Mouse (Mus musculus): ENCODE results near the gene Tnfsf14. TPM values are rescaled to one million over a fixed set of nuclear protein-coding genes. Genes with fewer than 3 reads are reported as not detected.

The Tnfsf14 gene
- polyA plus RNA-seq, 1 experiment from 2014 or later = 0.08 TPM

DNA sequence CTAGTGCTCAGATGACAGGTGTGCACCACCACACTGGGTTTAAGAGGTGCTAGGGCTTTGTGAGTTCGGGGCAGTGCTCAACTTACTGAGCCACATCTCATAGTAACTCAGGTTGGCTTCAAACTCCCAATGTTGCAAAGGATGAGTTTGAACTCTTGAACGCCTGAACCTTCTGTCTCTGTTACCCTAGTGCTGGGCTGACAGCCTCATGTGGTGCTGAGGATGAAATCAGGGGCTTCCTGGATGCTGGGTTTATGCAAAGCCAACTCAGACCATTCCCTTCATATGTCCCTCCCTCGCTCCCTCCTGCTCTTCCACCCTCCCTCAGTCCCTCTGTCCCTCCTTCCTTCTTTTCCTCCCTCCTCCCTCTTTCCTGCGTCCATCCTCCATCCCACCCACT, 45.6 kb downstream of the Tnfsf14 start:
- WGBS = 68% methylated on average over 4 of the region's 4 CpGs
- Histone ChIP-seq H3K9ac (ENCODE audit: low read depth, low read length) (no peak overlapping the region), H3K4me1 (replicated peaks; ENCODE audit: insufficient read depth, low read length) (0 out of 2 replicates have a peak, but pooled peaks cover 3% of the 10 kb centered on the region), H3K4me2 (ENCODE audit: low read length) (no peak overlapping the region), H3K9me3 (replicated peaks; ENCODE audit: low read length) (no peaks in the 10 kb centered on the region), H3K27ac (no peak overlapping the region), H3K36me3 (ENCODE audit: insufficient read depth, low read length) (no peaks in the 10 kb centered on the region), H3K27me3 (ENCODE audit: insufficient read depth, low read length) (peaks cover 16% of the 10 kb centered on the region; the same call in 1 of the 2 replicates), H3K4me3 (replicated peaks; ENCODE audit: low read depth, low read length) (no peak overlapping the region)
- ATAC-seq (replicated peaks; ENCODE audit: low FRiP score, low read depth) (no peak), DNase-seq (ENCODE audit: low spot score) (no peak)
- no peak for TF ChIP-seq CTCF (IDR thresholded peaks at IDR 0.05; ENCODE audit: low read depth)

DNA sequence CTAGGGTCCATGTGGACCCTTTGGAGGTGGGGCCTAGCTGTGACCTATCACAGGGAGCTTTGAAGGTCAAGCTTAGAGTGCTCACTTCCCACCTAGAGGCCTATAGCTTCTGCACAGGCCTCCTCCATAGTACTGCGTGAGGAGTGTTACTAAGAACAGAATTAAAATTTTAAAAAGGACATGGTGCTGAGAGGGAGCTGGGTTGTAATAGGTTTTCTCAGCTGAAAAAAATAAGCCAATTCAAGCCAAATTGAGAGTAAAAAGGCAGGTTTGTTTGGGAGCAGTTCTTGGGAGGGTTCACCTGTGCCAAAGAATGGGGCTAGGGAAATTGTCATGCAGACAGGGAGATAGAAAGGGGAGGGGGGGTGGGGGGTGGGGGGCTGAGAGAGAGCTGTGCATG, 48.9 kb downstream of the Tnfsf14 start:
- H3K36me3 ChIP-seq (ENCODE audit: insufficient read depth, low read length) = no peaks in the 10 kb centered on the region
- DNase-seq (ENCODE audit: low spot score) (no peak), ATAC-seq (replicated peaks; ENCODE audit: low FRiP score, low read depth) (no peak)
- H3K27me3 ChIP-seq (ENCODE audit: insufficient read depth, low read length) = peaks cover 16% of the 10 kb centered on the region; the same call in 1 of the 2 replicates
- no peak overlapping the region for H3K4me3 ChIP-seq (replicated peaks; ENCODE audit: low read depth, low read length)
- H3K27ac ChIP-seq = no peak overlapping the region
- TF ChIP-seq CTCF (IDR thresholded peaks at IDR 0.05; ENCODE audit: low read depth) = no peak
- H3K9ac ChIP-seq (ENCODE audit: low read depth, low read length) = no peak overlapping the region
- H3K4me2 ChIP-seq (ENCODE audit: low read length) = no peak overlapping the region
- 0 out of 2 replicates have a peak, but pooled peaks cover 3% of the 10 kb centered on the region for H3K4me1 ChIP-seq (replicated peaks; ENCODE audit: insufficient read depth, low read length)
- H3K9me3 ChIP-seq (replicated peaks; ENCODE audit: low read length) = no peaks in the 10 kb centered on the region
- WGBS = 57% methylated on average over 1 of the region's 1 CpGs

DNA sequence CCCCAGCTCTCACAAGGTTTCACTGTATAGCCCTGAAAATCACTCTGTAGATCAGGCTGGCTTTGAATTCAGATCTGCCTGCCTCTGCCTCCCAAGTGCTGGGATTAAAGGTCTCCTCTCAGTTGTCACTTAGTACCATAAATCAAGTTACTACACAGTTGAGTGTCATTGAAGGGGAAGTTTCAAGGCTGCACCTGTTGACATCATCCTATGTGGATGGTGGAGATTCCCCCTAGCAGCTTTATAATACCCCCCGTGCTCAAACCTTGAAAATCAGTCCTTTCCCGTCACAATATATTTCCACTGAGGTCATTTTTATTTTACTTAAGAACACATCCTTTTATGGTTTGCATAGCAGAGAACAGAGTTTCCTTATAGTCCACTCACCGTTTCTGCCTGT, 50.3 kb downstream of the Tnfsf14 start:
- no peak overlapping the region for H3K4me2 ChIP-seq (ENCODE audit: low read length)
- DNase-seq (ENCODE audit: low spot score) = no peak
- no peak overlapping the region for H3K4me3 ChIP-seq (replicated peaks; ENCODE audit: low read depth, low read length)
- H3K27me3 ChIP-seq (ENCODE audit: insufficient read depth, low read length) = peaks cover 5% of the 10 kb centered on the region; the same call in 1 of the 2 replicates
- no peaks in the 10 kb centered on the region for H3K9me3 ChIP-seq (replicated peaks; ENCODE audit: low read length)
- H3K36me3 ChIP-seq (ENCODE audit: insufficient read depth, low read length) = no peaks in the 10 kb centered on the region
- 78% methylated on average over 3 of the region's 3 CpGs for WGBS
- TF ChIP-seq CTCF (IDR thresholded peaks at IDR 0.05; ENCODE audit: low read depth) = no peak
- ATAC-seq (replicated peaks; ENCODE audit: low FRiP score, low read depth) = no peak
- H3K9ac ChIP-seq (ENCODE audit: low read depth, low read length) = no peak overlapping the region
- H3K4me1 ChIP-seq (replicated peaks; ENCODE audit: insufficient read depth, low read length) = no peaks in the 10 kb centered on the region
- no peak overlapping the region for H3K27ac ChIP-seq

DNA sequence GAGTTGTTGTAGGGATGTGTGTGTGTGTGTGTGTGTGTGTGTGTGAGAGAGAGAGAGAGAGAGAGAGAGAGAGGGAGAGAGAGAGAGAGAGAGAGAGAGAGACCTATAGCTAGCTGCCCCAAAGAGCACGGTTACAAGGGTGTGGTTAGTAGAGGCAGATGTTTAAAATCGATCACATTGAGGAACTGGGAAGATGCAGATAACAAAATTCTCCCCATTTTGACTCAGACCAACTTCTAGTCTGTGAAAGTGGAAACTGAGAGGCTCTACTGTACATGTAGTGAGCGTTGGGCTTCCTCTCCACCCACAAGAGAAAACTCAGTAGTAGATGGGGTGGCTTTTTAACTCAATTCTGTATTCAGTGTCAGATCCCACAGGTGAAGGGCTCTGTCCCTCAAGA, 54.3 kb downstream of the Tnfsf14 start:
- no peak for TF ChIP-seq CTCF (IDR thresholded peaks at IDR 0.05; ENCODE audit: low read depth)

More for the DNA sequence above, 54.3 kb downstream of the Tnfsf14 start:
- no peak overlapping the region for H3K27ac ChIP-seq
- DNase-seq (ENCODE audit: low spot score) = no peak
- no peaks in the 10 kb centered on the region for H3K36me3 ChIP-seq (ENCODE audit: insufficient read depth, low read length)
- no peak overlapping the region for H3K4me3 ChIP-seq (replicated peaks; ENCODE audit: low read depth, low read length)
- no peak overlapping the region for H3K9ac ChIP-seq (ENCODE audit: low read depth, low read length)
- H3K9me3 ChIP-seq (replicated peaks; ENCODE audit: low read length) = no peaks in the 10 kb centered on the region
- ATAC-seq (replicated peaks; ENCODE audit: low FRiP score, low read depth) = no peak
- H3K4me2 ChIP-seq (ENCODE audit: low read length) = no peak overlapping the region
- WGBS = 88% methylated on average over 3 of the region's 3 CpGs
- no peaks in the 10 kb centered on the region for H3K4me1 ChIP-seq (replicated peaks; ENCODE audit: insufficient read depth, low read length)
- H3K27me3 ChIP-seq (ENCODE audit: insufficient read depth, low read length) = no peaks in the 10 kb centered on the region

Small RNA genes within 50 kb of the gene (microRNA-seq; reads per million reads assigned to microRNA genes)
- not detected for gene Mir6978

Other genes with a start within 250 kb of the Tnfsf14 start
- gene Acer1, start 212.1 kb downstream of the Tnfsf14 start, polyA plus RNA-seq (2015; fragmentation: Nextera tagmentation; extraction: Ambion mirVana) = not detected in 2 replicates
- gene Clpp, start 203.9 kb downstream of the Tnfsf14 start, polyA plus RNA-seq (2015; fragmentation: Nextera tagmentation; extraction: Ambion mirVana) = 145 and 149 TPM in 2 replicates
- gene Alkbh7, start 196.8 kb downstream of the Tnfsf14 start, polyA plus RNA-seq (2015; fragmentation: Nextera tagmentation; extraction: Ambion mirVana) = 61.2 and 65.7 TPM in 2 replicates
- gene Pspn, start 194.2 kb downstream of the Tnfsf14 start, polyA plus RNA-seq (2015; fragmentation: Nextera tagmentation; extraction: Ambion mirVana) = 0.55 TPM in 1 of 2 replicates, not detected in the other
- 46.7 and 50.3 TPM in 2 replicates for gene Gtf2f1, start 182.9 kb downstream of the Tnfsf14 start, polyA plus RNA-seq (2015; fragmentation: Nextera tagmentation; extraction: Ambion mirVana)
- 0.38 TPM in 1 of 2 replicates, not detected in the other for gene Gm17949, start 182.7 kb downstream of the Tnfsf14 start, polyA plus RNA-seq (2015; fragmentation: Nextera tagmentation; extraction: Ambion mirVana)
- gene Khsrp, start 162.7 kb downstream of the Tnfsf14 start, polyA plus RNA-seq (2015; fragmentation: Nextera tagmentation; extraction: Ambion mirVana) = 35.6 and 36.2 TPM in 2 replicates
- not detected in 2 replicates for gene Slc25a41, start 152.5 kb downstream of the Tnfsf14 start, polyA plus RNA-seq (2015; fragmentation: Nextera tagmentation; extraction: Ambion mirVana)
- 82.4 and 90.9 TPM in 2 replicates for gene Crb3, start 135.1 kb downstream of the Tnfsf14 start, polyA plus RNA-seq (2015; fragmentation: Nextera tagmentation; extraction: Ambion mirVana)
- gene Slc25a23, start 134.3 kb downstream of the Tnfsf14 start, polyA plus RNA-seq (2015; fragmentation: Nextera tagmentation; extraction: Ambion mirVana) = 10.2 and 10.7 TPM in 2 replicates
- gene Dennd1c, start 115.7 kb downstream of the Tnfsf14 start, polyA plus RNA-seq (2015; fragmentation: Nextera tagmentation; extraction: Ambion mirVana) = 4.2 and 5.1 TPM in 2 replicates
- gene Tubb4a, start 106.4 kb downstream of the Tnfsf14 start, polyA plus RNA-seq (2015; fragmentation: Nextera tagmentation; extraction: Ambion mirVana) = 15.4 and 16.4 TPM in 2 replicates
- 6.1 and 6.8 TPM in 2 replicates for gene Tnfsf9, start 88.9 kb downstream of the Tnfsf14 start, polyA plus RNA-seq (2015; fragmentation: Nextera tagmentation; extraction: Ambion mirVana)
- gene Cd70, start 44.4 kb downstream of the Tnfsf14 start, polyA plus RNA-seq (2015; fragmentation: Nextera tagmentation; extraction: Ambion mirVana) = 0.28 TPM in 1 of 2 replicates, not detected in the other
- gene C3, start 34.0 kb upstream of the Tnfsf14 start, polyA plus RNA-seq (2015; fragmentation: Nextera tagmentation; extraction: Ambion mirVana) = 2.0 and 2.9 TPM in 2 replicates
- 37.6 and 40.4 TPM in 2 replicates for gene Gpr108, start 54.3 kb upstream of the Tnfsf14 start, polyA plus RNA-seq (2015; fragmentation: Nextera tagmentation; extraction: Ambion mirVana)
- 40.8 and 43.6 TPM in 2 replicates for gene Trip10, start 55.3 kb upstream of the Tnfsf14 start, polyA plus RNA-seq (2015; fragmentation: Nextera tagmentation; extraction: Ambion mirVana)
- 0.87 and 1.1 TPM in 2 replicates for gene Vav1, start 84.9 kb upstream of the Tnfsf14 start, polyA plus RNA-seq (2015; fragmentation: Nextera tagmentation; extraction: Ambion mirVana)
- 3.7 and 4.3 TPM in 2 replicates for gene Adgre1, start 164.5 kb upstream of the Tnfsf14 start, polyA plus RNA-seq (2015; fragmentation: Nextera tagmentation; extraction: Ambion mirVana)

Data from kidney, postnatal 0 days (tissue).